Mouse (Mus musculus): ENCODE data around the gene Unc13c.
A peak's percentile ranks its signal among the peaks of the same experiment; 100 is the strongest.

Unc13c gene

GRCm38 (mm10) chr9:73638119-73638518 is 330.6 kb downstream of the Unc13c start:
- no peak for DNase-seq (ENCODE audit: low spot score in 2 of 2)

DNA sequence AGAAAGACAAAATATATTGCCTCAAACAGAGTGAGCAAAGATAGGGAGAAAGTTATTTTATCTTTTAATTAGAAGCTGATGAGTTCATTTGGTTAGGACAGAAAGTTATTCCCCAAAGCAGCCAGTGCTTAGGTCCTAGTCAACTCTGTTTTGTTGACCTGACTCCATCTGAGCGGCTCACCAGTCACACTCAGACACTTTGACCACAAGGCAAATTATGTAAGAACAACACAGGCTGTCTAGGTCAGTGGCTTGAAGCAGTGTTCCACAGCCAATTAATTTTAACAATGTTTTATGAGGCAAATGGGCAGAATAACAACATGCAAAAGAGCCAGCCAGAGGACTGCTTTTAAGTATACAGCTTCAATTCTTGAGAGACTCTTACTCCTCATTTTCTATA is 343.6 kb downstream of the Unc13c start:
- DNase-seq (ENCODE audit: low spot score in 2 of 2): no peak

GRCm38 (mm10) chr9:73612896-73613295 is 355.9 kb downstream of the Unc13c start:
- no peak for DNase-seq (ENCODE audit: low spot score in 2 of 2)

DNA sequence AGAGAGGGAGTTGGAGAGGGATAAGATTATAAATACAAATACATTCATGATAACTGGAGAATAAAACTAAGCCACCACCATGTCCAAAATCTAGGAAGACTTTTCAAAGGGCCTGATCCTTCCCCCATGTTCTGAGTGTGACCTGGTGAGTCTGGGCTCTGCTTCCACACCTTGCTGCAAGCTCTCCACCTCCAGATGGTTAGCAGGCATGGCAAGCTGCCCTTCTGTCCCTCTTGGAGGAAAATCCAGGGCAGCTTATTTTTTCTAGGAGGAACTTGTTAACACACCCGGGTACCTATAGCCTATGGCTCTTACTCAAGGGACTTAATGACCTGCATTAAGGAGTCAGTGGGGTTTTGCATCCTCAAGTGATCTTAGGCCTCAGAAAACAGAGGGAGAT is 364.8 kb downstream of the Unc13c start:
- no peak for DNase-seq (ENCODE audit: low spot score in 2 of 2)

DNA sequence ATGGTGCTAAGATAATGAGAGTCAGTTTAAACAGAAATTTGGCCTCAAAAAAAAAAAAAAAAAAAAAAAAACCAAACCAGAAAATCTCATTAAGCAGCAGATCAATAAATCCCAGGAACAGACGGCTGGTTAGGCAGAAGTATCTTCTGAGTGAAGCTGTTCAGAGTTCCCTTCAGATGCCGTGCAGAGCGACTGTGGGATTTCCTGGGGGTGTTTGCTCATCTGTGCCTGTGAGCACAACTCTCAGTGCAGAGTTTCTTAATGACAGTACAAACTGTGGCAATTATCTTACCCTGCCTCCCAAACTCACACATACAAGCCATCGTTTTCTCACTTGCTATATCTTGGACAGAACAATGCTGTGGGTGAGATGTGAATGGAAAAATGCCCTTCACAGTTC is 403.2 kb downstream of the Unc13c start:
- no peak for DNase-seq (ENCODE audit: low spot score in 2 of 2)

DNA sequence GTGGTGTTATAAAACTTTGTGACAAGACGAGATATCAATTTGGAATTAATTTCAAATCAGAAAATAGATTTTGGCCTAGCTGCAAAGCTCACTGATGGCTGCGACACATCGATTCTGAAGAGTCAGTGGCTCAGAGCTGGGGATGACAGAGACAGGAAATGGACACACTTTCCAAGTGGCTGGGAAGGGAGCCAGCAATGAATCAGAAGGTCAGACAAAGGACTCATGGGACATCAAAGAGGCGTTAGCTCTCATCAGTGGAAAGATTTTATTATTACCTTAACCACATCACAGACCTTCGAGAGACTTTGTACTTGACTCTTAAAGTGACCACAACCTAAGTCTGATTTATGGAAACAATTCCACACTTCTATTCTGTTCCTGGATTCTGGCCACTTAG is 408.7 kb downstream of the Unc13c start:
- no peak for DNase-seq (ENCODE audit: low spot score in 2 of 2)

DNA sequence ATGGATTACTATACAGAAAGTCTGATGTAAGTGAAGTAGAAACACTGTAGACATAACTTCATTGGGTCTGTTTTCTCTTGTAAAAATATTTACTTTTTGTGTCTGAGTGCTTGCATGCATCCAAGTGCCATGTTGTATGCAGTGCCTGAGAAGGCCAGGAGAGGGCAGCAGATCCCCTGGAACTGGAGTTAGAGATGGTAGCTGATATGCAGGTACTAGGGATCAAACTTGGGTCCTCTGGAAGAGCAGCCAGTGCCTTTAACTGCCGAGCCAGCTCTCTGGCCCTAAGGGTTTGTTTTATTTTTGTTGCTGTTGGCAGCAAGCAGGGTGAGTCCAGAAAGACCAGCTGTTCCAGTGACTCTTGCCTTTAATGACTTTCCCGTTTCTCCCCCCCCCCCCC is 411.0 kb downstream of the Unc13c start:
- DNase-seq (ENCODE audit: low spot score in 2 of 2): peak in 1 of 2 experiments; percentile 9

DNA sequence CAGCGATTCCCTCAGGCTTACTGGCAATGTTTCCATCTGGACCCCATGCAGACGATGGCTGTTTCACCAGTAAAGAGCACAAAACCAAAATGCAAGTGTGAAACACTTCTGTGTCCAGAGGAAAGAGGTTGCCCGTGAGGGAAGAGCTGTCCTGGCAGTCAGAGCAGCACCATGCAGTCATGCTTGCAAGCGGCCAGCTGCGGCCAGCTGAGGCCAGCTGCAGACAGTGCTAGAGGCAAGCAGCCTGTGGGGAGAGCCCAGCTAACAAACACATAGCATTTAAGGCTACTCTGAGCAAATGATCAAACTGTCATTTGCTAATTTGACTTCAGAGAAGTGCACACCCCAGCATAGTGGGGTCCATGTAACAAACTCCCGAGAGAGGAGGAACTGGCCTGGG is 413.4 kb downstream of the Unc13c start:
- DNase-seq (ENCODE audit: low spot score in 2 of 2): no peak

DNA sequence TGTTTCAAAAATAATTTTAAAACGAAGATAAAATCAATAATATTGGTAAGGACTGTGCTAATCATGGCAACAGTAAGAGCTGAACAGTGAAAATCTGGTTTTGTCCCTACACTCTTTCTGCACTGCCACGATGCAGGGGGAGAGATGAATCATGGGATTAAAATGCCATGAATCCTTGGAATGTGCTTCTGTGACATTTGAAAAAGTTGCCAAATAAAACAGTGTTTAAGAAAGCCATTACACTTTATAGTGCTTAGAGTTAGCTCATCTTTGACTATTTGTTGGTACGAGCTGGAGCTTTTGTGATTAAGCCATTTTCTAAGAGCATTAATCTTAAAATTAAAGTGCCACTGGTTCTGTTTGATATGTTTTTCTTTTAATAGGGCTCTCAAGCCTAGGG is 496.2 kb downstream of the Unc13c start:
- no peak for DNase-seq (ENCODE audit: low spot score in 2 of 2)

DNA sequence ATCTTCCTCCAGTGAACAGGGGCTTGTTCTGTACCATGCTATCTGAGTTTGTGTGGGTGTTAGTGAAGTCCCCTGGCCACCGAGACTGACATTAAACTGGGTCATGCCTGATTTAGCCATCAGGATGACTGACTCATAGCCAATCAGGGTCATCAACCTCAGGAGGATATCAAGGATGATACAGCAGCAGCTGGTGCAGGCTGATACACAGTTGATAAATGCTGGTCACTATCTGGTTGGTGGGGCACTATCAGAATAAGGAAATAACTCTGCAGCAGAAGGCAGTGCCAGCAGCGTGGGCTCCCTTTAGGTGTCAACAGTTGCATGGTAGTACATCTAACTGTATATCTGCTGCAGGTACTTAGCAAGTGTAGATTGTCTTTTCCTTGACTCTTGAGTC is 506.7 kb downstream of the Unc13c start:
- DNase-seq (ENCODE audit: low spot score in 2 of 2): no peak

DNA sequence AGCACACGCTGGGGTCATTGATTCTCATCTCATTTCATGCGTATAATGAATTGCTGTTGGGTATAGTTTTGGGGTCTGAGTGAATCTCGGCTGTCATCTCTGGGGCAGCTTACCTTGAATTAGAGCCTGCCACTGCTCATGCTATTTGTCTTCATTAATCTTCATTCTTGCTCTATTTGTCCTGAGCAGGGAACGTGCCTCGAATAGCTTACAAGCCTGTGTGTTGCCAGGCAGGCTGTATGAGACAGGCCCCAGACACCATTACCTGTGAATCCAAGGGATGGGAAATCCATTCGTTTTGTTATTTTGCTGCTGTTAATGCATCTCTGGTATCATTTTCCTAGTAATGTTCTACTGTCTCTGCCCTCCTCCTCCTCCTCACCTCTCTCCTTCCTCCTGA is 518.8 kb downstream of the Unc13c start:
- DNase-seq (ENCODE audit: low spot score in 2 of 2): no peak

DNA sequence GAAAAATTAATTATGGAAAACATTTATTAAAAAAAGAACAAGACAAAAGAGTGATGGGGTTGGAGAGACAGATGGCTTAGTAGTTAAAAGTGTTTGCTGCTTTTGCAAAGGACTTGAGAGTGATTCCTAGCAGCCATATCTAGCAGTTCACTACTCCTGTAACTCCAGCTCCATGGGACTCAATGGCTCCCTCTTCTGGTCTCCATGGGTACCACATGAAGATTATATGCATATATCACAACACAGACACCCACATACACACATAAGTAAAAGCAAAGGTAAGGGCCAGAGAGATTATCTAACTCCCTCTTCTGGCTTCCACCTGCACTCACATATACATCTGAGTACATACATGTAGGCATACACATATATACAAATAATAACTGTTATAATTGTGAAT is 519.5 kb downstream of the Unc13c start:
- DNase-seq (ENCODE audit: low spot score in 2 of 2): no peak

DNA sequence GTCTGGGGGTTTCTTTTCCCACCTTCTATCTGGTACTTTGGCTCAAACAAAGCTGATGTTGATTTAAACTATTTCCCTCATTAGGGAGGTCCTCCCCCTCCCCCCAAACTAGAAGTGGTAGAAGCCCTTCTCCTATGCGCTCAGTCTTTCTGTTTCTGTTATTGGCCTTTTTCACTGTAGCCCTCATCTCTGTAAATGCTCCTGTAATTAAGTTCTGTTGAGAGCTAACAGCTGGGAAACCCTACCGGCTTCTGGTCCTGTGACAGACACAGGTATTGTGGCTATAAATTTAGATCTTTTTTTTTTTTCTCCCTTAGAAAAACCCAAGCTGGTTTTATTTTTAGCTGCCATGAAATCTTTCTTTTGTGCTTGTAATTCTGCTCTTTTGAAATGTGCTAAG is 536.8 kb downstream of the Unc13c start:
- DNase-seq (ENCODE audit: low spot score in 2 of 2): no peak
